Mouse (Mus musculus): Measurements from ENCODE around the gene Ric3.

DNA sequence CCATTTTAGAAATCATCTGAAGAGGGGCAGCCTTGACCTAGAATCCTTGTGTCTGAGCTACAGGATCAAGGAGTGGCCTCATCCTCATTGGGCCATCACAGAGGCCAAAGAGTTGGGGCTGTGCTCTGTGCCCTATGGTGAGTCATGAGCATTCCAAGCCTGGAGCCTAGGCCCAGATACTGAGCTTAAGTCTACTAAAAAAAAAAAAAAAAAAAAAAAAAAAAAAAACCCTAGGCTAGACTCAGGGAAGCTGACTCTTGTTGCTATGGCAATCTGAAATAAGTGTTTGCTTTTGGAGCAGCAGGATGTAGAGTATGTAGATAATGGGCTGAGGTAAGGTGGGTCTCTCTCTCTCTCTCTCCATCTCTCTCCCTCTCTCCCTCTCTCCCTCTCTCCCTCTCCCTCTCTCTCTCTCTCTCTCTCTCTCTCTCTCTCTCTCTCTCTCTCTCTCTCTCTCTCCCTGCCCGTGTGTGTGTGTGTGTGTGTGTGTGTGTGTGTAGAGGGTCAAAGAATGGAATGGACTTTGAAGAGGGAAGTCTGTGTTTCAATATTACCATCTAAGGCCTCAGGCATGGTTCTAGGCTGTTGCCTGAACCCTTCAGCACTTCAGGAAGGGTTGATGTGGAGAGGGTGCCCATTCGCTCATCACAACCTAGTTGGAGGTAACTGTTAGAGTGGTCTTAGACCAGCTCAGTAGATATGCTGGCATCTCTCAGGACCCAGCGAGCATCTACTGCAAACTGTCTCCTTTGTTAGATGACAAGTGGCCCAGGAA, 97.0 kb downstream of the Ric3 start:
- TF ChIP-seq CTCF (IDR thresholded peaks at IDR 0.05; ENCODE audit: low read depth): no peak
- TF ChIP-seq EP300 (IDR thresholded peaks at IDR 0.05; ENCODE audit: low read depth): no peak

All from liver, postnatal 0 days (tissue).